Mouse (Mus musculus): ENCODE data around the gene Shb. TPM values are rescaled to one million over a fixed set of nuclear protein-coding genes. Genes with fewer than 3 reads are reported as not detected.

Gene Shb
- 10 to 100 TPM; 21.5 to 24.9 TPM for total RNA-seq (2021)
- long read RNA-seq, experiment 1, transcript Shb-201 (6 exons, 2,244 nt), result major isoform, 24 of 24 reads
- long read RNA-seq, experiment 1, partial matches to known transcripts, result 0 of 24 reads
- long read RNA-seq, experiment 1, other reads (novel, unspliced or antisense), result 0 of 24 reads
- long read RNA-seq, experiment 2, transcript Shb-201 (6 exons, 2,244 nt), result major isoform, 31 of 32 reads
- long read RNA-seq, experiment 2, partial matches to known transcripts, result 1 of 32 reads
- long read RNA-seq, experiment 2, other reads (novel, unspliced or antisense), result 0 of 32 reads

GRCm38 (mm10) chr4:45532375-45532774 is at the start of gene Shb:
Shb (minus strand) TSS chr4:45532470.
- DNase-seq (ENCODE audit: low spot score in 2 of 2), result no peak

GRCm38 (mm10) chr4:45581095-45581494 is 48.8 kb upstream of the Shb start:
- DNase-seq (ENCODE audit: low spot score in 2 of 2), result no peak

- no peak for DNase-seq (ENCODE audit: low spot score in 2 of 2)
Measured at GRCm38 (mm10) chr4:45578554-45579370, 46.5 kb upstream of the Shb start.

- DNase-seq (ENCODE audit: low spot score in 2 of 2), result no peak
Measured at GRCm38 (mm10) chr4:45577631-45578030, 45.4 kb upstream of the Shb start.

GRCm38 (mm10) chr4:45574614-45575169 is 42.4 kb upstream of the Shb start:
- no peak for DNase-seq (ENCODE audit: low spot score in 2 of 2)

- DNase-seq (ENCODE audit: low spot score in 2 of 2), result no peak
Measured at GRCm38 (mm10) chr4:45569521-45569920, 37.3 kb upstream of the Shb start.

- peak in 1 of 2 experiments; percentile 38 for DNase-seq (ENCODE audit: low spot score in 2 of 2)
Measured at GRCm38 (mm10) chr4:45558211-45558610, 25.9 kb upstream of the Shb start.

GRCm38 (mm10) chr4:45552571-45552970 is 20.3 kb upstream of the Shb start:
- DNase-seq (ENCODE audit: low spot score in 2 of 2), result no peak

- DNase-seq (ENCODE audit: low spot score in 2 of 2), result no peak
Measured at GRCm38 (mm10) chr4:45550970-45551369, 18.7 kb upstream of the Shb start.

GRCm38 (mm10) chr4:45549514-45549913 is 17.2 kb upstream of the Shb start:
- no peak for DNase-seq (ENCODE audit: low spot score in 2 of 2)

GRCm38 (mm10) chr4:45545851-45546250 is 13.6 kb upstream of the Shb start:
- DNase-seq (ENCODE audit: low spot score in 2 of 2), result no peak

GRCm38 (mm10) chr4:45543481-45544051 is 11.3 kb upstream of the Shb start:
- peak in 1 of 2 experiments; percentile 67 for DNase-seq (ENCODE audit: low spot score in 2 of 2)

- no peak for DNase-seq (ENCODE audit: low spot score in 2 of 2)
Measured at GRCm38 (mm10) chr4:45540151-45540933, 8.1 kb upstream of the Shb start.

GRCm38 (mm10) chr4:45539187-45539586 is 6.9 kb upstream of the Shb start:
- no peak for DNase-seq (ENCODE audit: low spot score in 2 of 2)

- no peak for DNase-seq (ENCODE audit: low spot score in 2 of 2)
Measured at GRCm38 (mm10) chr4:45533436-45533940, 1.2 kb upstream of the Shb start.

GRCm38 (mm10) chr4:45530662-45531542 is 1.4 kb downstream of the Shb start:
- peak; percentile 86 to 91 for DNase-seq (ENCODE audit: low spot score in 2 of 2)

- peak in 1 of 2 experiments; percentile 28 for DNase-seq (ENCODE audit: low spot score in 2 of 2)
Measured at GRCm38 (mm10) chr4:45529986-45530597, 2.2 kb downstream of the Shb start.

- DNase-seq (ENCODE audit: low spot score in 2 of 2), result no peak
Measured at GRCm38 (mm10) chr4:45529201-45529985, 2.9 kb downstream of the Shb start.
